Mouse (Mus musculus) neutrophil, adult 5-6 weeks (primary cell): ENCODE data around the gene Sgf29. TPM values are rescaled to one million over a fixed set of nuclear protein-coding genes. Genes with fewer than 3 reads are reported as not detected.

Experiments used
- total RNA-seq: library from RNA; stranded (forward); fragments of 200-1000 nt; gene quantifications from 2 replicates; pipeline ENCODE4 v1.2.3, GENCODE M21; 2017

Gene Sgf29
- total RNA-seq, 1 experiment from 2014 or later, result 43.8 TPM

Other genes with a start within 250 kb of the Sgf29 start
- 585 and 589 TPM in 2 replicates for gene Cd19, start 234.4 kb upstream of the Sgf29 start, total RNA-seq
- gene Rabep2, start 220.6 kb upstream of the Sgf29 start, total RNA-seq, result 117 and 130 TPM in 2 replicates
- 0.37 and 1.6 TPM in 2 replicates for gene Atp2a1, start 186.2 kb upstream of the Sgf29 start, total RNA-seq
- gene Sh2b1, start 173.9 kb upstream of the Sgf29 start, total RNA-seq, result 30.0 and 34.0 TPM in 2 replicates
- gene Tufm, start 161.9 kb upstream of the Sgf29 start, total RNA-seq, result 33.6 and 38.4 TPM in 2 replicates
- 76.4 and 87.3 TPM in 2 replicates for gene Atxn2l, start 145.9 kb upstream of the Sgf29 start, total RNA-seq
- 93.6 and 99.5 TPM in 2 replicates for gene Eif3c, start 82.9 kb upstream of the Sgf29 start, total RNA-seq
- gene Apobr, start 64.4 kb upstream of the Sgf29 start, total RNA-seq, result 90.5 and 117 TPM in 2 replicates
- 97.2 and 102 TPM in 2 replicates for gene Cln3, start 63.5 kb upstream of the Sgf29 start, total RNA-seq
- 0.86 and 1.4 TPM in 2 replicates for gene Il27, start 54.4 kb upstream of the Sgf29 start, total RNA-seq
- 6.9 and 9.5 TPM in 2 replicates for gene Nupr1, start 18.4 kb upstream of the Sgf29 start, total RNA-seq
- gene Sult1a1, start 27.1 kb downstream of the Sgf29 start, total RNA-seq, result 0.93 and 1.1 TPM in 2 replicates
- gene Bola2, start 46.1 kb downstream of the Sgf29 start, total RNA-seq, result 27.4 and 28.0 TPM in 2 replicates
- 3.3 and 4.2 TPM in 2 replicates for gene Slx1b, start 46.5 kb downstream of the Sgf29 start, total RNA-seq
- gene Coro1a, start 58.5 kb downstream of the Sgf29 start, total RNA-seq, result 1,403 and 1,487 TPM in 2 replicates
- 48.8 and 51.2 TPM in 2 replicates for gene Mapk3, start 110.3 kb downstream of the Sgf29 start, total RNA-seq
- gene Gdpd3, start 117.0 kb downstream of the Sgf29 start, total RNA-seq, result 25.8 and 26.5 TPM in 2 replicates
- 367 and 379 TPM in 2 replicates for gene Ypel3, start 127.6 kb downstream of the Sgf29 start, total RNA-seq
- gene Tbx6, start 132.2 kb downstream of the Sgf29 start, total RNA-seq, result 14.4 and 19.8 TPM in 2 replicates
- gene Ppp4c, start 143.2 kb downstream of the Sgf29 start, total RNA-seq, result 210 and 221 TPM in 2 replicates
- not detected in 2 replicates for gene Fam57b, start 148.4 kb downstream of the Sgf29 start, total RNA-seq
- gene 4930451I11Rik, start 182.3 kb downstream of the Sgf29 start, total RNA-seq, result not detected in 2 replicates
- not detected in 2 replicates for gene Doc2a, start 198.1 kb downstream of the Sgf29 start, total RNA-seq
- gene Hirip3, start 212.7 kb downstream of the Sgf29 start, total RNA-seq, result 37.7 and 46.2 TPM in 2 replicates
- gene Ino80e, start 213.1 kb downstream of the Sgf29 start, total RNA-seq, result 44.6 and 46.8 TPM in 2 replicates
- 73.7 and 93.1 TPM in 2 replicates for gene Taok2, start 235.4 kb downstream of the Sgf29 start, total RNA-seq